Mouse (Mus musculus) embryo, embryonic 10.5 days (tissue): Measurements from ENCODE around the gene Memo1.
"Not testable (repeated sequence)": the region's sequence is repeated elsewhere in the genome, so short reads cannot be mapped to it uniquely, and the experiment has no call there.

Experiments used
- DNase-seq: peaks from one replicate; pipeline ENCODE4 v3.0.0-alpha.2; 2015; ENCODE audit warnings: low spot score

Gene Memo1

DNA sequence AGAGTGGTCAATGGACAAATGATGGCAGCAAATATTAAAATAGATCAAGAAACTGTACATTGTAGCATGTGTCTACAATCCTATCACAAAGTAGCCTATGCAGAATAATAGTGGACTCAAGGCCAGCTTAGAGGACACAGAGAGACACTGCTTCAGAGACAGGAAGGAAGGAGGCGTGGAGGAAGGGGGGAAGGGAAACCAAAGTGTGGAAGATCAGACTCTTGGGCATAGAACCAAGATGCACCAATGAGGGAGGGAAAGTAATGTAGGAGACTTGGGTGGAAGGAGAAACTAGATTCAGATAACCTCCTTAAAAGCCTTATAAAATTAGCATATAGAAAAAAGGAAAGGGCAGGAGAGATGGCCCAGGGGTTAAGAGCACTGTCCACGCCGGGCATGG lies 32.9 kb downstream of the Memo1 start:
- DNase-seq = no peak

DNA sequence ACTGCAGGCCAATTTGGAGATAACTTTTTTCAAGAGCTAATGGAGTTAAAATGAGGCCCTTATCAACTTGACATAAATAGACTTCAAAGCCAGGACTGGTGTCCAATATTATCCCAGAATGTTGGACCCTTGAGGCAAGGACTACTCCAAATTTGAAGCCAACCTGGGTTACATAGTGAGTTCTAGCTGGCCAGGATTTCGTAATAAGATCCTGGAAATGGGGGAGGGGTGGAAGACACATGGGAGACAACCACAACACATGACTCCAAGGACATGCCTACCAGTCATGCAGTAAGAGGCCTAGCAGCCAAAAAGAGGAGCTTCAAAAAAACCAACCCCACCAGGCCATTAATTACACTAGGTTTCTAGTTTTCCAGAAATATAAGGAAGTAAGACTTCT lies 50.0 kb downstream of the Memo1 start:
- peak; percentile 27 for DNase-seq

GRCm38 (mm10) chr17:74242788-74243187 lies 52.5 kb downstream of the Memo1 start:
- DNase-seq = no peak

DNA sequence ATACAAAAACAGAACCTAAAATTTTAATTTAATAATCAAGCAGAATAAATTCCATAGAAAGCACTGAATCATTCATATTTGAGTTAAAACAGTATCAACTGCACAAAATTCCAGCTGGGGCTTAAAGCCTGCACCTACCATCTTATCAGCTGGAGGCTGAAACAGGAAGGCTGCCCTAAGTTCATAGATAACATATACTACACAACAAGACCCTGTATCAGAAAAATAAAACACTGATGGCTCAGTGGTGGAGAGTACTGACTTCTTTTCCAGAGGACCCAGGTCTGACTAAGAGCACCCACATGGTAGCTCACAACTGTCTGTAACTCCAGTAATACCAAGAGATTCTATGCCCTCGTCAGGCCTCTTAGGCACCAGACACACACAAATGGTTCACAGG lies 55.0 kb downstream of the Memo1 start:
- DNase-seq = no peak

DNA sequence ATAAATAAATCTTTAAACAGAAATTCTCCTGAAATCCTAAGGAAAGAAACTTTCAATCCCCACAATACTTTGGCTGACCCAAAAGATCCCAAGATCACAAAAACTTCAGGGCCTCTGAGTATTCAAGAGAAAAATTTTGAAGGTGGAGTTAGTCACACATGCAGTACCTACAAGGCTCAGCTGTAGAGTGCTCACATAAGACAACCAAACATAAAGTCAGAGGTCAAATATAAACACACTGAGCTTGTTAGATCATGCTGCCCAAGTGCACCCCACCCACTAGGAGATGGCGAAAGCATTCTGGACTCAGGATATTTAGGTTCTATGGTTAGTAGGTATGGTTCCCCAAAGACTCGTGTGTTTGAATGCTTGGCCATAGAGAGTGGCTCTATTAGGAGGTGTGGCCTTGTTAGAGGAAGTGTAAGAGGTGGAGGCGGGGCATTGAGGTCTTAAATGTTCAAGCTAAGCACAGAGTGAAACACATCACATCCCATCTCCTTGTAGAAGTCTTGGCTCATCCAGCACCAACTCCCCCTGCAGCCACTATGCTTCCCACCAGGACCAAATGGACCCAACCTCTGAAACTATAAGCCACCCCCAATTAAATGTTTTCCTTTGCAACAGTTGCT lies 67.1 kb downstream of the Memo1 start:
- DNase-seq = no peak

DNA sequence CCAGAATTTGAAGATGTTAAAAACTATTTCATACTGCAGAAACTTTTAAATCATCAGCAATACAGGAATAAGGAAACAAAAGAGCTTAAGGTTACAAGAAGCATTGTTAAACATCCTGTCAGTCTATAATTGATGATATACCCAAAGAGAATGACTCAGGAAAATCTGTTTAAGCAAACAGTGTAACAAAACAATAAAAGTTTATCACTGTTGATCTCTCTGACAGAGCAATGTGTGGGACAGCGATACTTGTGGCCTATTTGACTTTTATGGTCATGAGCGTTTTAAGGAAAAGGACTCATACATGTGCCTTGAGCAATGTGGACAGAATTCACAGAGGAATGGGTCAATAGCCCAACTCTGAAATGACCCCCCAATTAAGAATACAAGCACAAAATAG lies 78.0 kb downstream of the Memo1 start:
- DNase-seq = no peak

GRCm38 (mm10) chr17:74212831-74213524 lies 82.3 kb downstream of the Memo1 start:
- not testable (repeated sequence) for DNase-seq

- peak; percentile 16 for DNase-seq
Observed at GRCm38 (mm10) chr17:74209143-74209908, 86.0 kb downstream of the Memo1 start.

- DNase-seq = peak; percentile 39
Observed at GRCm38 (mm10) chr17:74195943-74196342, 99.4 kb downstream of the Memo1 start.

- no peak for DNase-seq
Observed at GRCm38 (mm10) chr17:74194755-74195154, 100.6 kb downstream of the Memo1 start.

GRCm38 (mm10) chr17:74193463-74193862 lies 101.9 kb downstream of the Memo1 start:
- no peak for DNase-seq

DNA sequence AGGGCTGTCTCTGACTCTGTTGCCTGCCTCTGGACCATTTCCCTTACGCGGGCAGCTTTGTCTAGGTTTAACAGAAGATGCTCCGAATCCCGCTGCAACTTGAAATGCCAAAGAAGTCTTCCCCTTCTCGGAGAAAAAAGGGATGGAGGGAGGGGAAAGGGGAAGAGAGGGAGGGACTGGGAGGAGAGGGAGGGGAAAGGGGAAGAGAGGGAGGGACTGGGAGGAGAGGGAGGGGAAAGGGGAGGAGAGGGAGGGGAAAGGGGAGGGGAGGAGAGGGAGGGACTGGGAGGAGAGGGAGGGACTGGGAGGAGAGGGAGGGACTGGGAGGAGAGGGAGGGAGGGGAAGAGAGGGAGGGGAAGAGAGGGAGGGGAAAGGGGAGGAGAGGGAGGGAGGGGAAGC lies 103.9 kb downstream of the Memo1 start:
- DNase-seq = no peak

GRCm38 (mm10) chr17:74186197-74186596 lies 109.1 kb downstream of the Memo1 start:
- DNase-seq = no peak

GRCm38 (mm10) chr17:74184739-74185138 lies 110.6 kb downstream of the Memo1 start:
- no peak for DNase-seq

- no peak for DNase-seq
Observed at GRCm38 (mm10) chr17:74180889-74181288, 114.4 kb downstream of the Memo1 start.

- DNase-seq = not testable (repeated sequence)
Observed at GRCm38 (mm10) chr17:74179640-74180039, 115.7 kb downstream of the Memo1 start.

DNA sequence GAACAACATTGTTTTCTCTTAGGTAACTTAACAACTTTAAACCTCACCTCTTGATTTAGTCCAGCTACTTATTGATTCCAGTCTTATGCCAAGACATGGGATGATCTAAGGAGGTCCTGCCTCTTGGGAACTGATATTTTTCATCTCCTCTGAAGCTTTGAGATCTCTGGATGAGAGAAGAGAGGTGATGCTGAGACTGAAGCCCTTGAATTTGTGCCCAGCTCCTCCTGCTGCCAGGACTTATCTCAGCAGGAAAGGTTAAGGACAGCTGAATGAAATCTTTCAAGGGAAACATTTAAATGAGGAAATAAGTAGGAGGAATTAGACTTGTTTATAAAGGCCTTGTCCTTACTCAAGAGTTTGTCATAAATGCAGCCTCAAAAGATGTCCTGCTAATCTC lies 121.6 kb downstream of the Memo1 start:
- no peak for DNase-seq

DNA sequence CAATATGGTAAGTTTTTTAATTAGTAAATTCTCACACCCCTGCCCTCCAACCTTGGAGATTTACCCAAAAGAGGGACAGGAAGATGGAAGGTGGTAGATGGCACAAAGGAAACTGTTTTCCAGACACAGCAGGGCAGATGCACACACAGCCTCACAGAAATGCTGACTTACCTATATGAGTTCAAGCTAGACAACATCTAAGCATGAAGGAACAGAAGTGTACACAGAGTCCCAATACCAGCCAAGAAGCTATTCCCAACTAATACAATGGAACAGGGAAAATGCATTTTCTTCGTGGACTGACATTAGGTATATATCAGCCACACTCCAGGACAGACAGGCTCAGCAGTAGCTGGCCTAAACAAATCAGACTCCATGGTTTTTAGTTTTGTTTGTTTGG lies 122.5 kb downstream of the Memo1 start:
- DNase-seq = no peak

DNA sequence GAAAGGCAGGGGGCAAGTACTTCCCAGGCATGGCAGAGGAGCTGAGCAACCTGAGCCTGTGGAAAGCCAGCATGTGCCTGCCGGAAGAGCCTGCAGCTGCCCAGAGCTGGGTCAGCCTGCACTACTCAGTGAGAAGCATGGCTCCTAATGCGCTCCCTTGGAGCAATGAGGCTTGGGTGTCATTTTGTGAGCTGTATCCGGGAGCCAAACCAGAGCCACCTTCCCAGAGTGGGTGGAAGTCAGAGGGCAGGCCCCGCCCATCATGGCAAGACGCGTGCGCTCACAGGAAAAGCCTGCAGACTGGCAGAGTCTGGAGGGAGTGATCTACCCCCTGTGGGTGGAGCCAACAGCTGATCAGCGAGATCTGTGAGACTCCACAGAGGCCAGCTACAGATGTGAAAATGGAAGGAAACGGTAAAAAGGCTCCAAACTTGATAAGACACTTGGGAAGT lies 135.9 kb downstream of the Memo1 start:
- peak; percentile 88 for DNase-seq

- no peak for DNase-seq
Observed at GRCm38 (mm10) chr17:74158161-74158560, 137.2 kb downstream of the Memo1 start.
